17 mouse cellular contexts compared by ENCODE assay signal in genomic region chr12:71418186-71418585, GRCm38 (mm10).
DNase-seq lines count a peak whose midpoint lies in the region; ATAC-seq and TF ChIP-seq lines count a peak whose summit lies in the region.
"Had no signal": no experiment of that assay in that cellular context is flagged by ENCODE, and none has a peak within 500 bp of the region (broad histone marks: within the 10 kb centered on the region; RNA-seq: fewer than 3 reads in every experiment).

No protein-coding gene starts in this region.

- H3K27ac ChIP-seq in kidney, postnatal 0 days = no peak overlapping the region
- H3K27ac ChIP-seq in kidney, embryonic 16.5 days (ENCODE audit: low read length) = no peak overlapping the region
- H3K27ac ChIP-seq: hindbrain, embryonic 14.5 days had no signal

- no peak overlapping the region for H3K9ac ChIP-seq in kidney, postnatal 0 days (ENCODE audit: low read depth, low read length)
- H3K9ac ChIP-seq in kidney, embryonic 16.5 days (replicated peaks; ENCODE audit: low read length) = no peak overlapping the region
- H3K9ac ChIP-seq: hindbrain, embryonic 14.5 days had no signal

- ATAC-seq in kidney, postnatal 0 days (replicated peaks; ENCODE audit: low FRiP score, low read depth) = no peak
- no peak for ATAC-seq in kidney, embryonic 16.5 days (ENCODE audit: low FRiP score, low TSS enrichment)
- ATAC-seq: intestine, embryonic 16.5 days; midbrain, embryonic 16.5 days; Patski had no signal

- 47% methylated on average over 7 of the region's 7 CpGs for WGBS in kidney, postnatal 0 days
- WGBS in kidney, embryonic 16.5 days = 51% methylated on average over 7 of the region's 7 CpGs

- no peaks in the 10 kb centered on the region for H3K4me1 ChIP-seq in kidney, postnatal 0 days (replicated peaks; ENCODE audit: insufficient read depth, low read length)
- H3K4me1 ChIP-seq in kidney, embryonic 16.5 days (ENCODE audit: insufficient read depth, low read length) = peaks cover 6% of the 10 kb centered on the region; the same call in 1 of the 2 replicates

- intact Hi-C loops in heart, postnatal 36 days (cut with DNase I) = no loop called here

- H3K4me3 ChIP-seq in kidney, postnatal 0 days (replicated peaks; ENCODE audit: low read depth, low read length) = no peak overlapping the region
- H3K4me3 ChIP-seq in kidney, embryonic 16.5 days (ENCODE audit: low read length) = no peak overlapping the region

- no peak overlapping the region for H3K4me2 ChIP-seq in kidney, postnatal 0 days (ENCODE audit: low read length)
- no peak overlapping the region for H3K4me2 ChIP-seq in kidney, embryonic 16.5 days (replicated peaks; ENCODE audit: low read depth, low read length)
- H3K4me2 ChIP-seq: hindbrain, embryonic 14.5 days had no signal

- no peaks in the 10 kb centered on the region for H3K36me3 ChIP-seq in kidney, postnatal 0 days (ENCODE audit: insufficient read depth, low read length)
- no peaks in the 10 kb centered on the region for H3K36me3 ChIP-seq in kidney, embryonic 16.5 days (ENCODE audit: insufficient read depth, low read length)

- DNase-seq in adrenal gland, postnatal 14 days = peak; percentile 29
- DNase-seq in adrenal gland, postnatal 4 days (ENCODE audit: low spot score in 2 of 2) = no peak
- peak; percentile 15 for DNase-seq in kidney, postnatal 0 days (ENCODE audit: low spot score)
- peak; percentile 22 to 28 for DNase-seq in gastrocnemius, adult 8-10 months (ENCODE audit: low spot score in 2 of 2)
- DNase-seq in heart, postnatal 36 days = peak; percentile 36 to 41
- no peak for DNase-seq in right cerebral cortex, postnatal 25 days
- DNase-seq in ovary, postnatal 36 days (ENCODE audit: low spot score) = no peak
- DNase-seq: cerebellum, adult 11-12 months; liver; lung, adult 18-20 months; right cerebral cortex, postnatal 4 days; thymus, postnatal 14 days had no signal

- TF ChIP-seq CTCF in kidney, postnatal 0 days (IDR thresholded peaks at IDR 0.05; ENCODE audit: low read depth) = no peak

- H3K27me3 ChIP-seq in kidney, postnatal 0 days (ENCODE audit: insufficient read depth, low read length) = no peaks in the 10 kb centered on the region
- no peaks in the 10 kb centered on the region for H3K27me3 ChIP-seq in kidney, embryonic 16.5 days (ENCODE audit: insufficient read depth, low read length)
- H3K27me3 ChIP-seq: Patski had no signal

- H3K9me3 ChIP-seq in kidney, postnatal 0 days (replicated peaks; ENCODE audit: low read length) = no peaks in the 10 kb centered on the region
- H3K9me3 ChIP-seq in kidney, embryonic 16.5 days (ENCODE audit: low read length) = no peaks in the 10 kb centered on the region

Comparison
In these comparisons a context has a peak if more than half of its experiments do, and no peak if none do; other contexts are left out.
1. DNase-seq: peak in adrenal gland, postnatal 14 days (single experiment), kidney, postnatal 0 days (single experiment), gastrocnemius, adult 8-10 months (2 of 2) and heart, postnatal 36 days (2 of 2); none in adrenal gland, postnatal 4 days (0 of 2), right cerebral cortex, postnatal 25 days (single experiment) and ovary, postnatal 36 days (single experiment).